Mouse (Mus musculus): ENCODE results near the gene Slc39a11. TPM values are rescaled to one million over a fixed set of nuclear protein-coding genes. Genes with fewer than 3 reads are reported as not detected.

The Slc39a11 gene
- polyA plus RNA-seq, 1 experiment from 2014 or later, result 17.8 TPM

DNA sequence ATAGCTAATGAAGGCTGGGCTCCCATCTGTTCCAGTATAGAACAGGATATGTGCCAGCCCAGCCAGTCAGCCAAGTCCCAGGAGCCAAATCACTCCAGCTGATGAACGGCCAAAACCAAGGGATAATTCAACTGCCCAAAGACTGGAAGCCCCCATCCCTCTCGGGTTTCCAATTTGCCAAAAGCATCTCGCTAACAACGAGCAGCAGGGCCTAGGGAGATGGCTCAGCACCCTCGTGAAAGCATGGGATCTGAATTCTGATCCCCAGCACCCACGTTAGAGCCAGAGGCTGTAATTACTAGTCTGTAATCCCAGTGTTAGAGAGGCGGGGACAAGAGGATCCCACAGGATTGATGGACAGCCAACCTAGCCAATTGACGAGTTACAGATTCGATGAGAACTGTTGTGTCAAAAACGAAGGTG, 15.2 kb downstream of the Slc39a11 start:
- DNase-seq (ENCODE audit: low spot score, missing footprints) (no peak), ATAC-seq (ENCODE audit: low FRiP score) (no peak)
- no peaks in the 10 kb centered on the region for H3K27me3 ChIP-seq (ENCODE audit: control insufficient read depth, insufficient read depth, low read length)
- no peaks in the 10 kb centered on the region for H3K9me3 ChIP-seq (ENCODE audit: control insufficient read depth, low read length)
- no peak overlapping the region for H3K27ac ChIP-seq (ENCODE audit: low read depth, low read length)
- H3K4me3 ChIP-seq (ENCODE audit: low read depth, low read length), result no peak overlapping the region
- WGBS, result 77% methylated on average over 10 of the region's 10 CpGs
- H3K36me3 ChIP-seq (ENCODE audit: control insufficient read depth, insufficient read depth, low read length), result no peaks in the 10 kb centered on the region
- no peaks in the 10 kb centered on the region for H3K4me1 ChIP-seq (ENCODE audit: control insufficient read depth, insufficient read depth, low read length)
- no peak overlapping the region for H3K4me2 ChIP-seq
- H3K9ac ChIP-seq (ENCODE audit: low read length), result no peak overlapping the region

GRCm38 (mm10) chr11:113633398-113633797, 16.5 kb downstream of the Slc39a11 start:
- Histone ChIP-seq H3K27ac (ENCODE audit: low read depth, low read length) (no peak overlapping the region), H3K27me3 (ENCODE audit: control insufficient read depth, insufficient read depth, low read length) (no peaks in the 10 kb centered on the region), H3K9ac (ENCODE audit: low read length) (no peak overlapping the region), H3K36me3 (ENCODE audit: control insufficient read depth, insufficient read depth, low read length) (no peaks in the 10 kb centered on the region), H3K4me3 (ENCODE audit: low read depth, low read length) (no peak overlapping the region), H3K9me3 (ENCODE audit: control insufficient read depth, low read length) (no peaks in the 10 kb centered on the region), H3K4me1 (ENCODE audit: control insufficient read depth, insufficient read depth, low read length) (no peaks in the 10 kb centered on the region), H3K4me2 (no peak overlapping the region)
- WGBS, result 93% methylated on average over 5 of the region's 5 CpGs
- no peak for ATAC-seq (ENCODE audit: low FRiP score)
- no peak for DNase-seq (ENCODE audit: low spot score, missing footprints)

GRCm38 (mm10) chr11:113632303-113632702, 17.6 kb downstream of the Slc39a11 start:
- ATAC-seq (ENCODE audit: low FRiP score) (no peak), DNase-seq (ENCODE audit: low spot score, missing footprints) (no peak)
- H3K4me2 ChIP-seq, result no peak overlapping the region
- no peak overlapping the region for H3K27ac ChIP-seq (ENCODE audit: low read depth, low read length)
- H3K27me3 ChIP-seq (ENCODE audit: control insufficient read depth, insufficient read depth, low read length), result no peaks in the 10 kb centered on the region
- no peak overlapping the region for H3K4me3 ChIP-seq (ENCODE audit: low read depth, low read length)
- H3K9ac ChIP-seq (ENCODE audit: low read length), result no peak overlapping the region
- no peaks in the 10 kb centered on the region for H3K4me1 ChIP-seq (ENCODE audit: control insufficient read depth, insufficient read depth, low read length)
- H3K36me3 ChIP-seq (ENCODE audit: control insufficient read depth, insufficient read depth, low read length), result no peaks in the 10 kb centered on the region
- WGBS, result 86% methylated on average over 7 of the region's 7 CpGs
- H3K9me3 ChIP-seq (ENCODE audit: control insufficient read depth, low read length), result no peaks in the 10 kb centered on the region

DNA sequence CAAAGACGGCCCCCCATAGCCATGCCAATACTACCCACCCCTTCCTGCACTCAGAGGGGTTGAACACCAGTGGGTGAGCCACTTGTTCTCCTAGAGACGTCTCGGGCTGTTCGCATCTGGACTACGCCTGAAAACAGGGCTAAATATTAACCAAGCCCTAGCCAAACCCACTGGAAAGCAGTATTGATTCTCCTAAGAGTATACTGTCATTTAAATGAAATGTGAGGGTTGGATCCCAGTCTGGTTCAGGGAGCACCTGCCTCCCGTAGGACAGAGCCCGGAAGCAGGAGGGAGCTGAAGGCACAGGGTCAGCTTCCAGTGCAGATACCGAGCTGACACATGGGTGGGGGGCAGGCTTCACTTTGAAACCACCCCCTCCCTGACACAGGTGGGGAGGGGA, 18.0 kb downstream of the Slc39a11 start:
- ATAC-seq (ENCODE audit: low FRiP score), result no peak
- H3K27ac ChIP-seq (ENCODE audit: low read depth, low read length), result no peak overlapping the region
- whole genome bisulfite sequencing, result 81% methylated on average over 8 of the region's 8 CpGs
- DNase-seq (ENCODE audit: low spot score, missing footprints), result no peak
- H3K4me1 ChIP-seq (ENCODE audit: control insufficient read depth, insufficient read depth, low read length), result no peaks in the 10 kb centered on the region
- H3K4me2 ChIP-seq, result no peak overlapping the region
- H3K9me3 ChIP-seq (ENCODE audit: control insufficient read depth, low read length), result no peaks in the 10 kb centered on the region
- no peaks in the 10 kb centered on the region for H3K27me3 ChIP-seq (ENCODE audit: control insufficient read depth, insufficient read depth, low read length)
- H3K36me3 ChIP-seq (ENCODE audit: control insufficient read depth, insufficient read depth, low read length), result no peaks in the 10 kb centered on the region
- no peak overlapping the region for H3K4me3 ChIP-seq (ENCODE audit: low read depth, low read length)
- H3K9ac ChIP-seq (ENCODE audit: low read length), result no peak overlapping the region

DNA sequence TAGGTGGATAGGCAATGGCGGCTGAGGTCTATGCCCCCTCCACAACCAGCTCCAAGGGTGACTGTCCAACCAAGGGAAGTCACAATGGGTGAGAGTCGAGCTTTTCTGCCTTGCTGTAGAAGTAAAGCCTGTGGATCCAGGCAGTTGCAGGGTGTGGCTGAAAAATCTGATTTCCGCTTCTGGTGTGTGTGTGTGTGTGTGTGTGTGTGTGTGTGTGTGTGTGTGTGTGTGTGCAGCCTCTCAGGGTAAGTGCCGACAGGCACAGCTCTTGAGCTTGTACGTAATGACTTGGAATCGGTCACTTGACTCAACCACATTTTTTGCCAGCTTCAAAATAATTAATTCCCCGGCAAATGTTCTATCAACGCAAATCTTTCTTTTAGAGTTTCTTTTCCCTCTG, 18.6 kb downstream of the Slc39a11 start:
- no peaks in the 10 kb centered on the region for H3K27me3 ChIP-seq (ENCODE audit: control insufficient read depth, insufficient read depth, low read length)
- no peaks in the 10 kb centered on the region for H3K9me3 ChIP-seq (ENCODE audit: control insufficient read depth, low read length)
- H3K27ac ChIP-seq (ENCODE audit: low read depth, low read length), result no peak overlapping the region
- DNase-seq (ENCODE audit: low spot score, missing footprints), result no peak
- no peak for ATAC-seq (ENCODE audit: low FRiP score)
- H3K4me3 ChIP-seq (ENCODE audit: low read depth, low read length), result no peak overlapping the region
- H3K36me3 ChIP-seq (ENCODE audit: control insufficient read depth, insufficient read depth, low read length), result no peaks in the 10 kb centered on the region
- no peak overlapping the region for H3K4me2 ChIP-seq
- H3K4me1 ChIP-seq (ENCODE audit: control insufficient read depth, insufficient read depth, low read length), result no peaks in the 10 kb centered on the region
- 89% methylated on average over 8 of the region's 8 CpGs for WGBS
- H3K9ac ChIP-seq (ENCODE audit: low read length), result no peak overlapping the region

DNA sequence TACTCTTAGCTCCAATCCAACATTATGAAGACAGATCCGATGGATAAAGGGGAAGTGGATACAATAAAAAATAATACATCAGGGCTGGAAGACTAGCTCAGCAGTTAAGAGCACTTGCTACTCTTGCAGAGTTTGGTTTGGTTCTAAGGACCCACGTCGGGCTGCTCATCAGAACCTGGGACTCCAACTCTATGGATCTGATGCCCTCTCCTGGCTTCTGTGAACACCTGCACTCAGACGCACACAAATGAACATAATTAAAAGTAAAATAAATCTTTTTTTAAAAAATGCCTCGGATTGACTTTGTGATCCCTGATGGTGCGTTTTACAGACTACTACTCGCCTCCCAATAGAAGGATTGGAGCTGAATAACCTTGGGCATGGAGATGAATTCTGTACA, 19.2 kb downstream of the Slc39a11 start:
- WGBS, result 62% methylated on average over 7 of the region's 7 CpGs
- no peaks in the 10 kb centered on the region for H3K9me3 ChIP-seq (ENCODE audit: control insufficient read depth, low read length)
- no peak overlapping the region for H3K4me2 ChIP-seq
- H3K4me3 ChIP-seq (ENCODE audit: low read depth, low read length), result no peak overlapping the region
- no peak overlapping the region for H3K9ac ChIP-seq (ENCODE audit: low read length)
- no peaks in the 10 kb centered on the region for H3K36me3 ChIP-seq (ENCODE audit: control insufficient read depth, insufficient read depth, low read length)
- H3K27me3 ChIP-seq (ENCODE audit: control insufficient read depth, insufficient read depth, low read length), result no peaks in the 10 kb centered on the region
- DNase-seq (ENCODE audit: low spot score, missing footprints) (no peak), ATAC-seq (ENCODE audit: low FRiP score) (no peak)
- H3K27ac ChIP-seq (ENCODE audit: low read depth, low read length), result no peak overlapping the region
- no peaks in the 10 kb centered on the region for H3K4me1 ChIP-seq (ENCODE audit: control insufficient read depth, insufficient read depth, low read length)

- no peak overlapping the region for H3K4me3 ChIP-seq (ENCODE audit: low read depth, low read length)
- no peak overlapping the region for H3K27ac ChIP-seq (ENCODE audit: low read depth, low read length)
- ATAC-seq (ENCODE audit: low FRiP score), result no peak
- H3K36me3 ChIP-seq (ENCODE audit: control insufficient read depth, insufficient read depth, low read length), result 0 out of 2 replicates have a peak, but pooled peaks cover 2% of the 10 kb centered on the region
- H3K27me3 ChIP-seq (ENCODE audit: control insufficient read depth, insufficient read depth, low read length), result no peaks in the 10 kb centered on the region
- H3K9ac ChIP-seq (ENCODE audit: low read length), result no peak overlapping the region
- no peaks in the 10 kb centered on the region for H3K4me1 ChIP-seq (ENCODE audit: control insufficient read depth, insufficient read depth, low read length)
- H3K4me2 ChIP-seq, result no peak overlapping the region
- no peaks in the 10 kb centered on the region for H3K9me3 ChIP-seq (ENCODE audit: control insufficient read depth, low read length)
- DNase-seq (ENCODE audit: low spot score, missing footprints), result peak; percentile 82
- 53% methylated on average over 4 of the region's 4 CpGs for WGBS
These were observed 22.1 kb downstream of the Slc39a11 start for GRCm38 (mm10) chr11:113627785-113628184.

- no peak for DNase-seq (ENCODE audit: low spot score, missing footprints)
- Histone ChIP-seq H3K4me2 (no peak overlapping the region), H3K27ac (ENCODE audit: low read depth, low read length) (no peak overlapping the region), H3K36me3 (ENCODE audit: control insufficient read depth, insufficient read depth, low read length) (0 out of 2 replicates have a peak, but pooled peaks cover 2% of the 10 kb centered on the region), H3K9ac (ENCODE audit: low read length) (no peak overlapping the region), H3K9me3 (ENCODE audit: control insufficient read depth, low read length) (no peaks in the 10 kb centered on the region), H3K4me1 (ENCODE audit: control insufficient read depth, insufficient read depth, low read length) (no peaks in the 10 kb centered on the region), H3K4me3 (ENCODE audit: low read depth, low read length) (no peak overlapping the region), H3K27me3 (ENCODE audit: control insufficient read depth, insufficient read depth, low read length) (peaks cover 13% of the 10 kb centered on the region)
- no peak for ATAC-seq (ENCODE audit: low FRiP score)
- 96% methylated on average over 18 of the region's 18 CpGs for WGBS
These were observed 24.4 kb downstream of the Slc39a11 start for GRCm38 (mm10) chr11:113625437-113625836.

DNA sequence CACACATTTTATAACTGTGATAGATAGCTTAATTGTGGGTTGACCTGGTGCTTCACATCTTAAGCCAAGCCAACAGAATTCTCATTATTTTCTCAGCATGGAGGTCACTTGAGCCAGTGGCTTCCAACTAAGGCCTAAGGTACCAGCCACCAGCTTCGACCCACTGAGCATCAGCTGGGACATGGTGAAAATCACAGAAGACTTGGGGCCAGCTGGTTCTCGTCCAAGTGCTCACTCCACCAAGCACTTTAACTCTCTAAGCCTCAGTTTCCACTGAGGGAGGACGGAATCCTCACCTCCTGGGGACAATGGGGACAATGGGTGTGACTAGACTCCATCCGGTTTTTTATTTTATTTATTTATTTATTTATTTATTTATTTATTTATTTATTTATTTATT, 27.9 kb downstream of the Slc39a11 start:
- H3K36me3 ChIP-seq (ENCODE audit: control insufficient read depth, insufficient read depth, low read length), result 0 out of 2 replicates have a peak, but pooled peaks cover 2% of the 10 kb centered on the region
- H3K4me3 ChIP-seq (ENCODE audit: low read depth, low read length), result no peak overlapping the region
- no peak overlapping the region for H3K27ac ChIP-seq (ENCODE audit: low read depth, low read length)
- peaks cover 18% of the 10 kb centered on the region for H3K4me1 ChIP-seq (ENCODE audit: control insufficient read depth, insufficient read depth, low read length)
- DNase-seq (ENCODE audit: low spot score, missing footprints), result no peak
- H3K27me3 ChIP-seq (ENCODE audit: control insufficient read depth, insufficient read depth, low read length), result peaks cover 38% of the 10 kb centered on the region
- no peak for ATAC-seq (ENCODE audit: low FRiP score)
- WGBS, result 89% methylated on average over 4 of the region's 4 CpGs
- H3K9me3 ChIP-seq (ENCODE audit: control insufficient read depth, low read length), result no peaks in the 10 kb centered on the region
- H3K9ac ChIP-seq (ENCODE audit: low read length), result no peak overlapping the region
- no peak overlapping the region for H3K4me2 ChIP-seq

DNA sequence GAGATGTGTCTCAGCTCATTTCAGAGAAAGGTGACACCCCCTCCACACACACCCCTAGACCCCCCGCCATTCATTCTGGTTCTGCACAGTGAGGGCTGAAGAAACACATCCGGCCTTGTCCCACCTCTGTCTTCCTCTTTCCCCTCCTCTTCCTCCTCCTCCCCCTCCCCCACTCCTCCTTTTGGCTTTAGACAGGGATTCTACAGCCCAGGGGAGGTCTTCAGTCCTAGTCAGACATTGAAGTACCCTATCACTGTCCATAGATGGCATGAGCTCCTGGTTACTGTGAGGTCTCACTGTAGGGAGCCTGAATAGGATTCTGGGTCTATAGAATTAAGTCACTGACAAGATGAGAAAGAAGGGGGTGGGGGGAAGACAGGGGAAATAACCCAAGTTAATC, 28.9 kb downstream of the Slc39a11 start:
- no peak overlapping the region for H3K9ac ChIP-seq (ENCODE audit: low read length)
- H3K36me3 ChIP-seq (ENCODE audit: control insufficient read depth, insufficient read depth, low read length), result 0 out of 2 replicates have a peak, but pooled peaks cover 2% of the 10 kb centered on the region
- WGBS, result 49% methylated on average over 2 of the region's 2 CpGs
- no peak for DNase-seq (ENCODE audit: low spot score, missing footprints)
- peaks cover 38% of the 10 kb centered on the region for H3K27me3 ChIP-seq (ENCODE audit: control insufficient read depth, insufficient read depth, low read length)
- H3K4me2 ChIP-seq, result no peak overlapping the region
- H3K27ac ChIP-seq (ENCODE audit: low read depth, low read length), result no peak overlapping the region
- peaks cover 18% of the 10 kb centered on the region for H3K4me1 ChIP-seq (ENCODE audit: control insufficient read depth, insufficient read depth, low read length)
- no peak for ATAC-seq (ENCODE audit: low FRiP score)
- H3K4me3 ChIP-seq (ENCODE audit: low read depth, low read length), result no peak overlapping the region
- H3K9me3 ChIP-seq (ENCODE audit: control insufficient read depth, low read length), result no peaks in the 10 kb centered on the region

All from midbrain, embryonic 11.5 days (tissue).